Mouse (Mus musculus): ENCODE measurements at regions not wholly inside any gene's neighbourhood (a gene's known extent, or its start where the extent isn't known, plus 50 kb on each side); places are given as distances from the start of the nearest gene placed in this dataset.

DNA sequence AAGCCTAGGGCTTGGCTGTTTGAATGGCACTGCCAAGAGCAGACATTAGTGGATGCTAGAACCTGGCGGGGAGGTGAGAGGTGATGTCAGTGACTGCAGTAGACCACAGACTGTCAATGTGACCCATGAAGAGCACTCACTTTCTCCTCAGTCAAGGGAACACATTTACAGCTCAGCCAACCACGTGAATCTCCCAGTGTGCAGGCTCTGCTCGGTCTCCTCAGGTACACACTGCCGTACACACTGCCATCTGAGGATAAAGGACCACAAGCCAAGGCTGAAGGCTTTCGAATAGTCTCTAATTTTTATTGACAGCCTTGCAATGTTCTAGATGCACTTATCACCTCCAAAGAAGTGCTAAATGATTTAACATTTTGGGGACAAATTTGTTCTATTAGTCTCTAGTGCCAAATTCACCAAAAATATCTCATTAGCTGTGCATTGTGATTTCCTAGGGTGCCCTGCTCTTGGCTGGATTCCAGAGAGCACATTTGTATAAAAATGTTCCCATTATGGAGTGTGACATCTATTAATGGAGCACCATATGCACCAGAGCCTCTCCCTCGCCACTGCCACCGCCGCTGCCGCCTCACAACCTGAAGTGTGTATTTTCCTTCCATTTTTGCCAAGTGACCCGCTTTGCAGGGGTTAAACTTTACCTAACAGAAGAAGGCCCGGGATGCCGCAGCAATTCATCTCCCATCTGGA lies 168.7 kb downstream of the Zfp326 start:
- no peak for ATAC-seq (ENCODE audit: low read depth)

DNA sequence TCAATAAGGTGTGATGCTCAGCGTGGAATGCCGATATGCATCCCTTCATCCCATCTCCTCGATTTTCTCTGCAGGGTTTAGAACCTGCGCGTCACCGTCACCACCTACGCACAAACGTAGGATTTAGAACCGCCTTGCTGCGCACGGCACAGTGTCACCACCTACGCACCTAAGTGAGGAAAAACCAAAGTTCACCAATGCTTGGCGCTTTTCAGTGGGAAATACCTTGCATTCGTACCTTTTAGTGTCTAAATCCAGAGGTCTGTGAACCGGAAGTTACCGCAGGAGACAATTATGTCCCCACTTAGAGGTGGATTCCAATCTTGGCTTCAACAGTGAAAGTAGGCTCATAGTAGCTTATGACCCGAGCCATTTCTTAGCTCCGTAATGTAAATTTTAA lies 162.0 kb downstream of the Zfp326 start:
- no peak for ATAC-seq (ENCODE audit: low read depth)
- H3K4me2 ChIP-seq (ENCODE audit: low read depth, low read length), result no peak overlapping the region
- WGBS, result 95% methylated on average over 18 of the region's 18 CpGs
- H3K36me3 ChIP-seq (ENCODE audit: control insufficient read depth, insufficient read depth, low read length), result no peaks in the 10 kb centered on the region
- H3K9me3 ChIP-seq (ENCODE audit: control insufficient read depth, low read length), result no peaks in the 10 kb centered on the region
- H3K4me1 ChIP-seq (ENCODE audit: control insufficient read depth, insufficient read depth, low read length), result no peaks in the 10 kb centered on the region
- H3K4me3 ChIP-seq (ENCODE audit: low read depth, low read length), result no peak overlapping the region
- H3K27ac ChIP-seq (ENCODE audit: low read depth, low read length), result no peak overlapping the region
- H3K27me3 ChIP-seq (ENCODE audit: control insufficient read depth, insufficient read depth, low read length), result no peaks in the 10 kb centered on the region
- H3K9ac ChIP-seq (replicated peaks; ENCODE audit: low read depth, low read length), result no peak overlapping the region

More for the DNA sequence above, 168.7 kb downstream of the Zfp326 start:
- Histone ChIP-seq H3K27ac (ENCODE audit: low read depth, low read length) (no peak overlapping the region), H3K4me3 (ENCODE audit: low read depth, low read length) (no peak overlapping the region), H3K36me3 (ENCODE audit: control insufficient read depth, insufficient read depth, low read length) (no peaks in the 10 kb centered on the region), H3K4me1 (ENCODE audit: control insufficient read depth, insufficient read depth, low read length) (no peaks in the 10 kb centered on the region), H3K9ac (replicated peaks; ENCODE audit: low read depth, low read length) (no peak overlapping the region), H3K4me2 (ENCODE audit: low read depth, low read length) (no peak overlapping the region), H3K27me3 (ENCODE audit: control insufficient read depth, insufficient read depth, low read length) (no peaks in the 10 kb centered on the region), H3K9me3 (ENCODE audit: control insufficient read depth, low read length) (no peaks in the 10 kb centered on the region)
- WGBS, result 55% methylated on average over 12 of the region's 12 CpGs

DNA sequence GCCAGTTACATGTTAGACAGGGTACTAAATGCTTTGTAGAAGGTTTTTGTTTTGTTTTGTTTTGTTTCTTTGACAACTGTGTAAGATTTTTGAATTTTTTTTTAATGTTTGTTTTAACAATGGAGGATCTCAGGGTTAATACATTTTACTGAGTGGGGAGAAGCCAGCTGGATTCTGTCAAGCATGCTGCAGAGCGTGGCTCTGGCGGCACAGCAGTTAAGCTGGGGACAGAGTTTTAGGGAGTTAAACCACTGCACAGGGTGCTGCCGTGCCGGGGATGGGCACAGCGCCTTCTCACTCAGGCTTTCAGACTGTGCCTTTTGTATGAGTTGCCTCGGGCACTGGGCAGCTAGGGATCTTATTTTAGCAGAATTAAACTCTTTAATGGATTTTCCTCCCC lies 159.8 kb downstream of the Zfp326 start:
- Histone ChIP-seq H3K27ac (ENCODE audit: low read depth, low read length) (no peak overlapping the region), H3K9me3 (ENCODE audit: control insufficient read depth, low read length) (no peaks in the 10 kb centered on the region), H3K27me3 (ENCODE audit: control insufficient read depth, insufficient read depth, low read length) (no peaks in the 10 kb centered on the region), H3K4me1 (ENCODE audit: control insufficient read depth, insufficient read depth, low read length) (no peaks in the 10 kb centered on the region), H3K4me2 (ENCODE audit: low read depth, low read length) (no peak overlapping the region), H3K4me3 (ENCODE audit: low read depth, low read length) (no peak overlapping the region), H3K36me3 (ENCODE audit: control insufficient read depth, insufficient read depth, low read length) (no peaks in the 10 kb centered on the region), H3K9ac (replicated peaks; ENCODE audit: low read depth, low read length) (no peak overlapping the region)
- ATAC-seq (ENCODE audit: low read depth), result no peak
- WGBS, result 54% methylated on average over 6 of the region's 6 CpGs

DNA sequence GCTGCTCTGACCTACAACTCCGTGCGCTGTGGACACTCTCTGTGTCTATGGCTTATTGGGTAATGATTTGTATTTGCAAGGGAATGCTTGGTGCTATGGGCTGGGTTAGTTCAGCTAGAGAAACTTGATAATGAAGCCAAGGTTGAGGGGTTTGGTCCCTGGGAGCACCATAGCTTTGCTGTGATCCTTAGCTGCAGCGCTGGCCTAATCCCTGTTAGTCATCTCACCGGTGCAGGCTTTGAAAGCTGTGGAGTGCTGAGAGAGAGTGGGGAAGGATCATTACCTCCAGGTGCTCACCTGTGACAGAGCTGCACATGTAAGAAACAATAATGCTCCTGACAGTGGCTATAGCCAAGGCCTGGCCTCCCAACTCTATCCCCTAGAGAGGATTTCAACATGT lies 156.6 kb downstream of the Zfp326 start:
- Histone ChIP-seq H3K36me3 (ENCODE audit: control insufficient read depth, insufficient read depth, low read length) (no peaks in the 10 kb centered on the region), H3K4me3 (ENCODE audit: low read depth, low read length) (no peak overlapping the region), H3K4me1 (ENCODE audit: control insufficient read depth, insufficient read depth, low read length) (no peaks in the 10 kb centered on the region), H3K9me3 (ENCODE audit: control insufficient read depth, low read length) (no peaks in the 10 kb centered on the region), H3K27me3 (ENCODE audit: control insufficient read depth, insufficient read depth, low read length) (no peaks in the 10 kb centered on the region), H3K27ac (ENCODE audit: low read depth, low read length) (no peak overlapping the region), H3K4me2 (ENCODE audit: low read depth, low read length) (no peak overlapping the region), H3K9ac (replicated peaks; ENCODE audit: low read depth, low read length) (no peak overlapping the region)
- WGBS, result 86% methylated on average over 4 of the region's 4 CpGs
- ATAC-seq (ENCODE audit: low read depth), result no peak

DNA sequence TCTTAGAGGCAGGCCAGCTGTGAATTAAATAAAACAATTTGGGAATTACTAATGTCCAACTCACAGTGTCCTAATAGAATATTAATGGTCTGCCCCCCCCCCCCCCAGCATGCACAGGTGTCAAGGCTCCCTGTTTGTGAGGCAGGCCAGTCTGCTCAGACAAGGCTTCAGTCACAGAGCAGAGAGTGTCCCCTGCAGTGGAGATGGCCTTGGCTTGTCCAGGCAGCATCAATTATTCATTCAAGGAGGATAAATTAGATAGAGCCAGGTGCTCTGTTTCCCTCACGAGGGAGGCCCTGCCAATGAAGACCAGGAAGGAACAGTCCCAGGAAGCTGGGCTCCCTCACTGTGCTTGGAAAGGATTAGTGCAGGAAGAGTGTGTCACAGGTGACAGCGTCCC lies 150.5 kb downstream of the Zfp326 start:
- Histone ChIP-seq H3K9me3 (ENCODE audit: control insufficient read depth, low read length) (no peaks in the 10 kb centered on the region), H3K4me1 (ENCODE audit: control insufficient read depth, insufficient read depth, low read length) (no peaks in the 10 kb centered on the region), H3K9ac (replicated peaks; ENCODE audit: low read depth, low read length) (no peak overlapping the region), H3K27me3 (ENCODE audit: control insufficient read depth, insufficient read depth, low read length) (no peaks in the 10 kb centered on the region), H3K36me3 (ENCODE audit: control insufficient read depth, insufficient read depth, low read length) (no peaks in the 10 kb centered on the region), H3K4me3 (ENCODE audit: low read depth, low read length) (no peak overlapping the region), H3K4me2 (ENCODE audit: low read depth, low read length) (no peak overlapping the region), H3K27ac (ENCODE audit: low read depth, low read length) (no peak overlapping the region)
- no peak for ATAC-seq (ENCODE audit: low read depth)
- 48% methylated on average over 2 of the region's 2 CpGs for WGBS

DNA sequence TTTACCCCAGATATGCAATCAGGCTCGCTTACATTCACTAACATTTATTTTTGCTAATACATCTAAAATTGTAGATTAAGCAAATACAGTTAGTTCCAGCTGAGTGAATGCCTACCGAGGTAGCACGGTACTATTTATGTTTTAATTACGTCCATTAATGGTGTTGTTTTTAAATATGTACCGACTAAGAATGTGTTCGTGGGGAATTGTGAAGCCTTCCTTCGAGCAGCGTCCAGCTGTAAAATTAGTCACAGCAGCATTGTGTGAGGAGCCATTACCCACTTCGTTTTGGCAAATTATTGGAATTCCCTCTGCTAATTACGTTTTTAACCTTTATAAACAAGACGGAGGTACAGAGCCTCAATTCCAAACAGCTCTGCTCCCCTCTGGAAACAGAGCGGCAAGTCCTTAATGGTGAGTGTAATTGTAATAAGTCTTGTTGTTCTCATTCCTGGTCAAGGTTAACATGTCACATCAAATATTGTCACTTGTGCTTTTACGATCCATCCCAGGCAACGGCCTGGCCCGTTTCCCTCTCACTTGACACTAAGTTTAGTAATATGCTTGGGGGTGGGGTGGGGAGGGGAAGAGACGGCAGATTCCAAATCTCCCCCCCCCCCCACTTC lies 128.0 kb downstream of the Zfp326 start:
- Histone ChIP-seq H3K4me3 (ENCODE audit: low read depth, low read length) (peak overlapping the region; percentile 2; the same call in 1 of the 2 replicates), H3K4me2 (ENCODE audit: low read depth, low read length) (peak overlapping the region; percentile 35), H3K4me1 (ENCODE audit: control insufficient read depth, insufficient read depth, low read length) (peaks cover 2% of the 10 kb centered on the region; the same call in 1 of the 2 replicates), H3K36me3 (ENCODE audit: control insufficient read depth, insufficient read depth, low read length) (no peaks in the 10 kb centered on the region), H3K9me3 (ENCODE audit: control insufficient read depth, low read length) (no peaks in the 10 kb centered on the region), H3K27me3 (ENCODE audit: control insufficient read depth, insufficient read depth, low read length) (no peaks in the 10 kb centered on the region), H3K27ac (ENCODE audit: low read depth, low read length) (no peak overlapping the region), H3K9ac (replicated peaks; ENCODE audit: low read depth, low read length) (no peak overlapping the region)
- ATAC-seq (ENCODE audit: low read depth), result peak; percentile 47
- 17% methylated on average over 16 of the region's 16 CpGs for WGBS

DNA sequence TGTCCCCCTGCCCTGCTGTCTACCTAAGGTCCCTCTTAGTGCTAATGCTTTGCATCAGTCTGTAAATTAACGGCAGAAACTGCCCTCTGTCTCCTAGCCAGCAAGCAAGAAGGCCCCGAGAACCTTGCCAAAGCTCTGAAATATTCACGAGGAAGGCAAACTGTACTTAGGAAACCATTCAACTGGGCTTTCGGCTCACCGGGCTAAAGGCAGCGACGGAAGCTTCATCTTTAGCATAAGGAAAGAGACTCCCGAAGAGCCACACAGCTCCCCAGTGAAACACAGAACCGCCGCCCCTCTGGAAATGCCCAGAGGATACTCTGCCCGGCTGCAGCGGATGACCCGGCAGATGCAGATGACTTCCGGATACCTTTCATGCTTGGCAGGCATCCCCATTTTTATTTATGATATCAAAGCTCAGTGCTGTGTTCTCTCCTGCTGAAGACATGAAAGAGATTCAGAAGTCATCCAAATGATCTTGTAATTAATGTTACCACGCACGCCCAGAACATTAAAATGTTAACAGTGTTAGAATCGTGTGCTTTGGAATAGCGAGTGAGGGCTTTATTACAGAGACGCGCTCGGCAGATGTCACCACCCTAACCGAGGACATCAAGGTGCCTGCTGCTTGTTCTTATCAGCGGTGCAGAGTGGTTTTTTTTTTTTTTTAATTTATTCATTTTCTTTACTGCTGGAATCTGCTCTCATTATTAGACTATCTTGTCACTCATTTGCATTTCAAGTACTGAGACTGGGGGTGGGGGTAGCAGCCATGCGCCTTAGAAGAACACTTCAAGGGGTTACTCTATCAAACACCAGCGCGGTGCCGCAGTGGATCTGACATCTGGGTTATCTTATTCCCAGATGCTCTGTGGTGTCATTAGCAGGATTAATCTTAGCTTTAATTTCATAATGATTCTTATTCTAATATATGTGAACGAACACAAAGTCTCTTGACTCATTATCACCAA lies 127.2 kb downstream of the Zfp326 start:
- H3K4me1 ChIP-seq (ENCODE audit: control insufficient read depth, insufficient read depth, low read length), result peaks cover 2% of the 10 kb centered on the region; the same call in 1 of the 2 replicates
- peak overlapping the region; percentile 2; the same call in 1 of the 2 replicates for H3K4me3 ChIP-seq (ENCODE audit: low read depth, low read length)
- H3K27me3 ChIP-seq (ENCODE audit: control insufficient read depth, insufficient read depth, low read length), result no peaks in the 10 kb centered on the region
- no peaks in the 10 kb centered on the region for H3K36me3 ChIP-seq (ENCODE audit: control insufficient read depth, insufficient read depth, low read length)
- peak; percentile 75 for ATAC-seq (ENCODE audit: low read depth)
- 26% methylated on average over 28 of the region's 28 CpGs for WGBS
- H3K9me3 ChIP-seq (ENCODE audit: control insufficient read depth, low read length), result no peaks in the 10 kb centered on the region
- H3K27ac ChIP-seq (ENCODE audit: low read depth, low read length), result no peak overlapping the region
- no peak overlapping the region for H3K9ac ChIP-seq (replicated peaks; ENCODE audit: low read depth, low read length)
- H3K4me2 ChIP-seq (ENCODE audit: low read depth, low read length), result peak overlapping the region; percentile 35

DNA sequence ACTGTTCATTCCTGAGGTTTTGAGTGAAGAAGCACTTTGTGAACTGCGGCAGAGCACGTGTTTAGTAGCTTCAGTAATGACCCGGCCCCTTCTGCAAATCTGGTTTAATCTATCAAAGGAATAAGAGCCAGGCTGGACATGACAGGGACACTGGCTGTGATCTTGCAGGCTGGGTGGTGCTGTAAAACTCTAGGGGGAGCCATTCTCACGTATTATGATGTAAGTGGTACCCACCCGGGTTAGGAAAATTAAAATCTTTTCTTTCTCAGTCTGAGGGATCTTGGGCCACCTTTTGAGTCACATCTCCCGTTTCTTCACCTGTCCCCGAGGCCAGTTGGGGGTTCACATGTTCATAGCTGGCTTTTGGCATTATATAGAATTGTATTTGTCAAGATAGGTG lies 126.0 kb downstream of the Zfp326 start:
- no peak overlapping the region for H3K27ac ChIP-seq (ENCODE audit: low read depth, low read length)
- no peaks in the 10 kb centered on the region for H3K27me3 ChIP-seq (ENCODE audit: control insufficient read depth, insufficient read depth, low read length)
- 37% methylated on average over 7 of the region's 7 CpGs for WGBS
- peaks cover 2% of the 10 kb centered on the region; the same call in 1 of the 2 replicates for H3K4me1 ChIP-seq (ENCODE audit: control insufficient read depth, insufficient read depth, low read length)
- 0 out of 2 replicates have a peak, but pooled peaks have one; percentile 45 for ATAC-seq (ENCODE audit: low read depth)
- no peaks in the 10 kb centered on the region for H3K36me3 ChIP-seq (ENCODE audit: control insufficient read depth, insufficient read depth, low read length)
- no peak overlapping the region for H3K4me2 ChIP-seq (ENCODE audit: low read depth, low read length)
- H3K4me3 ChIP-seq (ENCODE audit: low read depth, low read length), result no peak overlapping the region
- no peaks in the 10 kb centered on the region for H3K9me3 ChIP-seq (ENCODE audit: control insufficient read depth, low read length)
- H3K9ac ChIP-seq (replicated peaks; ENCODE audit: low read depth, low read length), result no peak overlapping the region

Measured in neural tube, embryonic 14.5 days (tissue).